Mouse (Mus musculus) forebrain, embryonic 15.5 days (tissue): ENCODE results near the gene Ccr1l1. TPM values are rescaled to one million over a fixed set of nuclear protein-coding genes. Genes with fewer than 3 reads are reported as not detected.
"Not testable (repeated sequence)": the region's sequence is repeated elsewhere in the genome, so short reads cannot be mapped to it uniquely, and the experiment has no call there.

ENCODE experiments used
- ATAC-seq: fragments of 200-750 bp; cut with Nextera tagmentation; replicated peaks from 2 replicates; pipeline ENCODE4 v1.8.0; 2017; ENCODE audit warnings: mild to moderate bottlenecking, moderate TSS enrichment, moderate library complexity
- H3K27ac ChIP-seq: fragments of 300-500 bp; sonication (generic); replicated peaks from 2 replicates; pipeline ENCODE4 v1.5.1; 2015; ENCODE audit warnings: mild to moderate bottlenecking, inconsistent platforms
- H3K27me3 ChIP-seq: fragments of 300-500 bp; sonication (generic); 2 replicates; pipeline ENCODE4 v1.6.1; 2015; ENCODE audit warnings: inconsistent platforms
- H3K36me3 ChIP-seq: fragments of 300-500 bp; sonication (generic); 2 replicates; pipeline ENCODE4 v1.6.1; 2015; ENCODE audit warnings: mild to moderate bottlenecking, inconsistent platforms
- H3K4me1 ChIP-seq: fragments of 300-500 bp; sonication (generic); 2 replicates; pipeline ENCODE4 v1.6.1; 2015; ENCODE audit warnings: inconsistent platforms
- H3K4me2 ChIP-seq: fragments of 300-500 bp; sonication (generic); replicated peaks from 2 replicates; pipeline ENCODE4 v1.6.1; 2015; ENCODE audit warnings: mild to moderate bottlenecking, inconsistent platforms
- H3K4me3 ChIP-seq: fragments of 300-500 bp; sonication (generic); 2 replicates; pipeline ENCODE4 v1.5.1; 2015; ENCODE audit warnings: mild to moderate bottlenecking, inconsistent platforms
- H3K9ac ChIP-seq: fragments of 300-500 bp; sonication (generic); replicated peaks from 2 replicates; pipeline ENCODE4 v1.6.1; 2015; ENCODE audit warnings: mild to moderate bottlenecking, inconsistent platforms
- H3K9me3 ChIP-seq: fragments of 300-500 bp; sonication (generic); 2 replicates; pipeline ENCODE4 v1.6.1; 2016; ENCODE audit warnings: inconsistent platforms
- WGBS: fragments of 180-500 bp; shearing (Covaris S2); methylation state at CpG from one replicate; pipeline ENCODE4 v1.1.7; 2015; ENCODE audit warnings: mixed read lengths; 5-methylcytosine and 5-hydroxymethylcytosine counted together
- polyA plus RNA-seq: library from polyadenylated mRNA; unstranded; fragments of >200 nt; fragmentation: Nextera tagmentation; extraction: Ambion mirVana; gene quantifications from 2 replicates; pipeline ENCODE4 v1.2.1, GENCODE M21; 2015

Ccr1l1 gene
- polyA plus RNA-seq, 1 experiment from 2014 or later = not detected

GRCm38 (mm10) chr9:123982720-123983119 lies 4.5 kb upstream of the Ccr1l1 start:
- H3K36me3 ChIP-seq = no peaks in the 10 kb centered on the region
- H3K4me2 ChIP-seq = no peak overlapping the region
- H3K4me3 ChIP-seq = no peak overlapping the region
- 86% methylated on average over 1 of the region's 1 CpGs for WGBS
- H3K27me3 ChIP-seq = no peaks in the 10 kb centered on the region
- no peaks in the 10 kb centered on the region for H3K9me3 ChIP-seq
- H3K4me1 ChIP-seq = no peaks in the 10 kb centered on the region
- no peak overlapping the region for H3K9ac ChIP-seq
- H3K27ac ChIP-seq = no peak overlapping the region
- ATAC-seq = no peak

- ATAC-seq = no peak
Measured at GRCm38 (mm10) chr9:123981909-123982308, 3.7 kb upstream of the Ccr1l1 start.

GRCm38 (mm10) chr9:123980858-123981475 lies 2.8 kb upstream of the Ccr1l1 start:
- H3K9me3 ChIP-seq, H3K9ac ChIP-seq, H3K36me3 ChIP-seq, H3K4me2 ChIP-seq, ATAC-seq, H3K27me3 ChIP-seq, H3K27ac ChIP-seq, H3K4me1 ChIP-seq, H3K4me3 ChIP-seq: not testable (repeated sequence)
- no CpG with 5 or more reads among the region's 3 CpGs for WGBS

More at GRCm38 (mm10) chr9:123981909-123982308, 3.7 kb upstream of the Ccr1l1 start:
- 79% methylated on average over 4 of the region's 4 CpGs for WGBS
- Histone ChIP-seq H3K4me1 (no peaks in the 10 kb centered on the region), H3K9me3 (no peaks in the 10 kb centered on the region), H3K4me3 (no peak overlapping the region), H3K4me2 (no peak overlapping the region), H3K9ac (no peak overlapping the region), H3K36me3 (no peaks in the 10 kb centered on the region), H3K27me3 (no peaks in the 10 kb centered on the region), H3K27ac (no peak overlapping the region)

GRCm38 (mm10) chr9:123976876-123977663 lies 1.1 kb downstream of the Ccr1l1 start:
- H3K4me2 ChIP-seq = no peak overlapping the region
- H3K9me3 ChIP-seq = no peaks in the 10 kb centered on the region
- H3K36me3 ChIP-seq = no peaks in the 10 kb centered on the region
- H3K4me1 ChIP-seq = no peaks in the 10 kb centered on the region
- H3K27ac ChIP-seq = no peak overlapping the region
- no peak for ATAC-seq
- 85% methylated on average over 9 of the region's 9 CpGs for WGBS
- no peaks in the 10 kb centered on the region for H3K27me3 ChIP-seq
- no peak overlapping the region for H3K4me3 ChIP-seq
- H3K9ac ChIP-seq = no peak overlapping the region

DNA sequence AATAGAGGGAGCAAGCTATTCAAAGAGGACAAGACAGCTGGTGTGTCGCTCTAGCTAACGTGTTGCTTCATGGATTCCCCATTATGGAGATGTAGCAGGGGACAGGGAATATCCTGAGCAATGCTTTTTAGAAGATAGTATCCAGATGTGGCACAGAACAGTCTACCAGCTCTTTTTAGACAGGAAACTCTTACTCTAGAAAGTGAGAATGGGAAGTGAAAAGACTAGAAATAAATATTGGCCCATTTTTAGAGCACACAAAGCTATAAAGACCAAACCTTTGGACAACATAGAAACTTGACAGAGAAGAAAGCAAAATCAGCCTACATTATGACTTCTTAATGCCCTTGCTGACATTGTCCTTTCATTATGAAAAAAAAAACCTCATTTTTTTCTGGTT lies 2.6 kb downstream of the Ccr1l1 start:
- Histone ChIP-seq H3K4me3 (no peak overlapping the region), H3K27me3 (no peaks in the 10 kb centered on the region), H3K9ac (no peak overlapping the region), H3K4me2 (no peak overlapping the region), H3K36me3 (no peaks in the 10 kb centered on the region), H3K27ac (no peak overlapping the region), H3K9me3 (no peaks in the 10 kb centered on the region), H3K4me1 (no peaks in the 10 kb centered on the region)
- 80% methylated on average over 2 of the region's 2 CpGs for WGBS
- no peak for ATAC-seq

GRCm38 (mm10) chr9:123968290-123968912 lies 9.8 kb downstream of the Ccr1l1 start, which contains the start of gene Ccr1:
TSS of gene Ccr1 (minus strand) at chr9:123968692.
- 81% methylated on average over 1 of the region's 1 CpGs for WGBS
- H3K4me3 ChIP-seq = no peak within 1 kb of the TSS
- no peak within 1 kb of the TSS for H3K4me2 ChIP-seq
- no peak within 1 kb of the TSS for H3K27ac ChIP-seq
- H3K9ac ChIP-seq = no peak within 1 kb of the TSS
- H3K9me3 ChIP-seq = no peaks in the 10 kb centered on the region
- H3K36me3 ChIP-seq = no peaks in the 10 kb centered on the region
- no peaks in the 10 kb centered on the region for H3K27me3 ChIP-seq
- no peaks in the 10 kb centered on the region for H3K4me1 ChIP-seq
- no peak for ATAC-seq

GRCm38 (mm10) chr9:123966858-123967495 lies 11.2 kb downstream of the Ccr1l1 start:
- H3K9me3 ChIP-seq, ATAC-seq, H3K27ac ChIP-seq, H3K4me3 ChIP-seq, H3K4me2 ChIP-seq, H3K36me3 ChIP-seq, H3K27me3 ChIP-seq, H3K9ac ChIP-seq, H3K4me1 ChIP-seq: not testable (repeated sequence)
- 92% methylated on average over 1 of the region's 4 CpGs for WGBS

- Histone ChIP-seq H3K27me3 (no peaks in the 10 kb centered on the region), H3K4me3 (no peak overlapping the region), H3K27ac (no peak overlapping the region), H3K4me1 (no peaks in the 10 kb centered on the region), H3K36me3 (no peaks in the 10 kb centered on the region), H3K9me3 (no peaks in the 10 kb centered on the region), H3K9ac (no peak overlapping the region), H3K4me2 (no peak overlapping the region)
- no peak for ATAC-seq
- 83% methylated on average over 3 of the region's 3 CpGs for WGBS
Measured at GRCm38 (mm10) chr9:123964776-123965175, 13.4 kb downstream of the Ccr1l1 start.

GRCm38 (mm10) chr9:123960161-123960560 lies 18.0 kb downstream of the Ccr1l1 start:
- Histone ChIP-seq H3K27ac (no peak overlapping the region), H3K9ac (no peak overlapping the region), H3K4me2 (no peak overlapping the region), H3K9me3 (no peaks in the 10 kb centered on the region), H3K4me3 (no peak overlapping the region), H3K36me3 (no peaks in the 10 kb centered on the region), H3K27me3 (no peaks in the 10 kb centered on the region), H3K4me1 (no peaks in the 10 kb centered on the region)
- WGBS = 61% methylated on average over 1 of the region's 1 CpGs
- ATAC-seq = no peak

DNA sequence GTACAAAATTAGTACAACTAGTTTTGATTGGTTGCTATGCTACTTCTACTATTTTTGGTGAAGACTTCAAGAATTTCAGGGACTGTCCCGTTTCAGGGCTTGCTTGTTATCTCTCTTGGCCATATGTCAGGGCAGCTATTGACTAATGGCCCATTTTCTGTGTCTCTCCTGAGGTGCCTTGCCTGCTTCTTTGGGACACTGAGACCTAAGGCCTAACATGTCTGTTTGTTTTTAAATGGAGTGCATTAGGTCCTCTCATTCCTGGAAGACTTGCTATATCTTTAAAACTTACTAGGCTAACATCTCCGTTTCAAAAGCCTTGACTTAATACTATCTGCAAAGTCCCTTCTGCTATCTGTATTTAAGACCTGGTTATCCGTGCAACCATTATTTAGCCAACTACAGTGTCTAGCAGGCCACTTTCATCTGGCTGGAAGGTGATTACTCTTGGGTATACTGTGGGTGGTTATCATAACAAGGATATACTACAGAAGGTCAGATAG lies 20.2 kb downstream of the Ccr1l1 start:
- H3K4me2 ChIP-seq = no peak overlapping the region
- H3K9ac ChIP-seq = no peak overlapping the region
- H3K4me1 ChIP-seq = no peaks in the 10 kb centered on the region
- no peak overlapping the region for H3K27ac ChIP-seq
- H3K4me3 ChIP-seq = no peak overlapping the region
- 80% methylated on average over 3 of the region's 3 CpGs for WGBS
- no peaks in the 10 kb centered on the region for H3K9me3 ChIP-seq
- no peaks in the 10 kb centered on the region for H3K36me3 ChIP-seq
- H3K27me3 ChIP-seq = no peaks in the 10 kb centered on the region
- ATAC-seq = no peak

DNA sequence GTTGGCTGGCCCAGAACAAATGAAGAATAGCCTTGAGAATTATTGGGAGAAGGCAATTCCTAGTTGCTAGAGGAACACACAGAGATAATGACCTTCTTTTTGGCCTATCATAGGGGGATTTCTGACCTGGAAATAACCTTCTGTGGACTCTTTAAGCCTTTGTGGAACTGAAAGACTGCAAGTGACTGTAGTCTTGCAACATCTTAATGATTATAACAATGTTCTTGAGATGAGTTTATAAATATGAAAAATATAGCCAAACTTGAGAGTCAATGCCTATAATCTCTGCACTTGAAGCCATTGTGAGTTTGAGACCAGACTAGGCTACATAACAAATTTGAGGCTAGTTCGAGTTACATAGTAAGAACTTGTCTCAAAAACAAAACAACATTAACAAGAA lies 21.3 kb downstream of the Ccr1l1 start:
- ATAC-seq = no peak
- H3K4me3 ChIP-seq = no peak overlapping the region
- H3K4me2 ChIP-seq = no peak overlapping the region
- no peak overlapping the region for H3K9ac ChIP-seq
- 77% methylated on average over 1 of the region's 1 CpGs for WGBS
- H3K27ac ChIP-seq = no peak overlapping the region
- no peaks in the 10 kb centered on the region for H3K4me1 ChIP-seq
- no peaks in the 10 kb centered on the region for H3K36me3 ChIP-seq
- H3K27me3 ChIP-seq = no peaks in the 10 kb centered on the region
- H3K9me3 ChIP-seq = no peaks in the 10 kb centered on the region

DNA sequence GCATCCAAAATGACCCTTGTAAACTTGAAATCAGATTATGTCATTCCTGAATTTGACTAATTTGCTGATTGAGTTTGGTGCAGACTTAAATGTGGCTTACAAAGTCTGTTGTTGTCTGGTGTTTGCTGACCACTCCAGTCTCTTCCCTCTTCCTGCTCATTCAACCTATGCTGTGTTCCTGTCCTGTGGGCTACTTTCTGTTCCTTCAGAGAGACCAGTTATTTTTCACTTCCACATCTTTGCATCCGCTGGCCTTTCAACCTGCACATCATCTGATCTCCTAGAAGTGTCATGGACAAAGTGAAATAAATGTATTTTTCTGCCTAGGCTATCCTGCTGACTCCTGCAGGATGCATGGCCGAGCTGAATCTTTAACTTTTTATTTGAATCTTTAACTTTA lies 24.7 kb downstream of the Ccr1l1 start:
- 88% methylated on average over 2 of the region's 2 CpGs for WGBS
- H3K4me3 ChIP-seq = no peak overlapping the region
- ATAC-seq = no peak
- no peak overlapping the region for H3K4me2 ChIP-seq
- no peak overlapping the region for H3K9ac ChIP-seq
- no peak overlapping the region for H3K27ac ChIP-seq
- no peaks in the 10 kb centered on the region for H3K36me3 ChIP-seq
- no peaks in the 10 kb centered on the region for H3K9me3 ChIP-seq
- H3K4me1 ChIP-seq = no peaks in the 10 kb centered on the region
- no peaks in the 10 kb centered on the region for H3K27me3 ChIP-seq
